Mouse (Mus musculus) ES-E14 (cell line): Measurements from ENCODE around the gene Adgrf3. TPM values are rescaled to one million over a fixed set of nuclear protein-coding genes. Genes with fewer than 3 reads are reported as not detected.

Experiments
- DNase-seq: peaks from one replicate; pipeline ENCODE4 v3.0.0-alpha.2; 2013; ENCODE audit warnings: low read depth, low spot score
- H3K27ac ChIP-seq: 2 replicates; pipeline ENCODE4 v1.5.1; 2012; ENCODE audit warnings: low read depth, mild to moderate bottlenecking, low read length, moderate library complexity, mixed read lengths; ENCODE audit not compliant: poor library complexity, insufficient read depth, severe bottlenecking
- H3K36me3 ChIP-seq: 2 replicates; pipeline ENCODE4 v1.6.1; 2012; ENCODE audit warnings: mild to moderate bottlenecking, low read length, moderate library complexity, mixed read lengths; ENCODE audit not compliant: control insufficient read depth, poor library complexity, insufficient read depth, severe bottlenecking
- H3K4me1 ChIP-seq, 2 experiments: fragments of 150-350 bp in 1 of 2; sonication (generic) in 1 of 2; 2 replicates each; pipeline ENCODE4 v1.6.1; 2012; ENCODE audit warnings: low read length in 2 of 2, mild to moderate bottlenecking in 1 of 2, mixed read lengths in 1 of 2; ENCODE audit not compliant: control insufficient read depth in 2 of 2, insufficient read depth in 2 of 2, poor library complexity in 1 of 2
- H3K4me3 ChIP-seq, 2 experiments: fragments of 150-350 bp in 1 of 2; sonication (generic) in 1 of 2; 2 replicates each; pipeline ENCODE4 v1.5.1; 2012; ENCODE audit warnings: low read length in 2 of 2, low read depth in 1 of 2, mild to moderate bottlenecking in 1 of 2, mixed read lengths in 1 of 2; ENCODE audit not compliant: insufficient read depth in 1 of 2, poor library complexity in 1 of 2, severe bottlenecking in 1 of 2
- H3K9ac ChIP-seq: 2 replicates; pipeline ENCODE4 v1.6.1; 2012; ENCODE audit warnings: low read depth, mild to moderate bottlenecking, low read length, mixed read lengths; ENCODE audit not compliant: poor library complexity, insufficient read depth, severe bottlenecking
- H3K9me3 ChIP-seq: fragments of 150-350 bp; sonication (generic); 2 replicates; pipeline ENCODE4 v1.6.1; 2012; ENCODE audit warnings: low read depth, mild to moderate bottlenecking, low read length; ENCODE audit not compliant: control insufficient read depth, insufficient read depth
- CHD2 ChIP-seq: IDR thresholded peaks from 2 replicates; pipeline ENCODE4 v1.6.1; 2014; ENCODE audit warnings: mild to moderate bottlenecking, low read depth, low read length, inconsistent platforms
- HCFC1 ChIP-seq: IDR thresholded peaks from 2 replicates; pipeline ENCODE4 v1.6.1; 2012; ENCODE audit warnings: low read length, inconsistent platforms, borderline replicate concordance; ENCODE audit not compliant: insufficient read depth
- MAFK ChIP-seq: IDR thresholded peaks from 2 replicates; pipeline ENCODE4 v1.6.1; 2014; ENCODE audit warnings: mild to moderate bottlenecking, low read depth, low read length, inconsistent platforms; ENCODE audit not compliant: insufficient read depth
- ZC3H11A ChIP-seq: IDR thresholded peaks from 2 replicates; pipeline ENCODE4 v1.6.1; 2012; ENCODE audit warnings: low read depth, mild to moderate bottlenecking, inconsistent platforms, low read length, borderline replicate concordance
- ZNF384 ChIP-seq: IDR thresholded peaks from 2 replicates; pipeline ENCODE4 v1.6.1; 2012; ENCODE audit warnings: low read depth, low read length, inconsistent platforms
- in situ Hi-C, 2 experiments: fragments of 600-800 bp; cut with MboI; formaldehyde crosslinking; loops; one replicate each; pipeline ENCODE4 v1.15.1; 2025; ENCODE audit warnings: low sequenced_read_pairs in 2 of 2, inconsistent platforms in 1 of 2; ENCODE audit not compliant: unreplicated experiment in 2 of 2
- total RNA-seq: library from RNA; depleted of rRNA; stranded (reverse); fragments of 300-350 nt; gene quantifications from 2 replicates; pipeline ENCODE4 v1.2.3, GENCODE M21; 2012

Gene Adgrf3
- total RNA-seq, 1 experiment, result 0.71 TPM

DNA sequence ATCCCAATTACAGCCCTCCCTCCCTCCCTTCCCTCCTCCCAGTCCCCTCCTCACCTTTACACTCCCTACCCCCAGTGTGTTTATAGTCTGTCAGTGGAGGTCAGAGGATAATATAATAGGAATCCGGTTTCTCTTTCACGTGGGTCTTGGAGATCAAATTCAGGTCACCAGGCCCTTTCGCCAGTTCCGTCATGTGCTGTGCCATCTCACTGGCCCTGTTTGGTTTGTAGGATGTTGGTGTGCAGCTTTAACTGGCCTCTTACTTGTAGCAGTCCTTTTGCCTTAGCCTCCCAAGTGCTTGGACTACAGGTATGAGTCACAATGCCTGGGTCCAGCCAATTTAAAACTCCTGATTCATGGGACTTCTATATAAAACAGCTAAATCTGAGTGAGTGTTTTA, 29.7 kb downstream of the Adgrf3 start:
- in situ Hi-C loops, result no loop called here
- no peak overlapping the region for H3K27ac ChIP-seq
- no peak overlapping the region for H3K9ac ChIP-seq
- H3K36me3 ChIP-seq, result peaks cover 4% of the 10 kb centered on the region
- no peak for DNase-seq
- peaks cover 5 to 9% of the 10 kb centered on the region in 2 experiments; a peak in 3 of 4 replicates for H3K4me1 ChIP-seq
- no peak overlapping the region for H3K4me3 ChIP-seq
- no peak for TF ChIP-seq ZC3H11A
- TF ChIP-seq ZNF384, result no peak
- no peak for TF ChIP-seq CHD2
- TF ChIP-seq MAFK, result no peak
- TF ChIP-seq HCFC1, result no peak
- no peaks in the 10 kb centered on the region for H3K9me3 ChIP-seq

DNA sequence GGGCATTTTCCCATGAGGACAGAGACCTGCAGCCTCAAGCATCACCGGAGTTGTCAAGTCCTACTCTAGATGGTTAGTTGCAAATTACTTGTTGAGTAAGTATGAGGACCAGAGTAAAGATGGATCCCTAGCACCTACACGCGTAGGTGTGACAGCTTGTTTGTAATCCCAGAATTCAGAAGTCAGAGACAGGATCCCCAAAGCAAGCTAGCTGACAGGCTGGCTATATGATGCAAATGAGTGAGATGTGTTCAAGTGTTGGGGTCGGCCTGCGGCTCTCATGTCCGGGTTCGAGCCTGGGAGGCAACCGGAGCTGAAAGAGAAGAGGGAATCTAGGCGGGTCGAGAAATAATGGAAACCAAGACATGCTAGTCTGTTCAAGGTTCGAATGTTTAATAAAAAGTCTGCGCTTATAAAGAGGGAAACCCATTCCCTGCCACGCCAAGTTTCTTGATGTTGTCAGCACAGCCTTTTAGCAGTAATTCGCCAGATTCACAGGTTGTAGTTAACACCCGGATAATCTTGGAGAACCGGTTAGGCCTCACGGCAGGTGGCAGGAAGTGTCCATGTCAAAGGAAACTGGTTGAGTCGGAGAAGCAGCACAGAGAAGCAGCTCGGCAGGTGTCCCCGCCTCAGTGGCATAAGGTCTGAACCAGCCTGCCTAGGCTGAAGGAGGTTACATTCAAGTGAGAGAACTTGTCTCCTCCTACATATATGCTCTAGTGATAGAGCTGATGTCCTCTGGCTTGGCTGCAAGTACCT, 32.4 kb downstream of the Adgrf3 start:
- H3K4me1 ChIP-seq, result peaks cover 5 to 9% of the 10 kb centered on the region in 2 experiments; a peak in 3 of 4 replicates
- no peak for TF ChIP-seq ZC3H11A
- TF ChIP-seq MAFK, result no peak
- no peak for TF ChIP-seq HCFC1
- no peak for TF ChIP-seq ZNF384
- no peak for TF ChIP-seq CHD2
- no peak overlapping the region for H3K9ac ChIP-seq
- H3K27ac ChIP-seq, result peak overlapping the region; percentile 81; the same call in 1 of the 2 replicates
- 0 out of 4 replicates have a peak overlapping the region, but pooled peaks of 1 of the 2 experiments have one; percentile 1 for H3K4me3 ChIP-seq
- no peaks in the 10 kb centered on the region for H3K9me3 ChIP-seq
- in situ Hi-C loops, result no loop called here
- DNase-seq, result peak; percentile 24
- H3K36me3 ChIP-seq, result peaks cover 2% of the 10 kb centered on the region

DNA sequence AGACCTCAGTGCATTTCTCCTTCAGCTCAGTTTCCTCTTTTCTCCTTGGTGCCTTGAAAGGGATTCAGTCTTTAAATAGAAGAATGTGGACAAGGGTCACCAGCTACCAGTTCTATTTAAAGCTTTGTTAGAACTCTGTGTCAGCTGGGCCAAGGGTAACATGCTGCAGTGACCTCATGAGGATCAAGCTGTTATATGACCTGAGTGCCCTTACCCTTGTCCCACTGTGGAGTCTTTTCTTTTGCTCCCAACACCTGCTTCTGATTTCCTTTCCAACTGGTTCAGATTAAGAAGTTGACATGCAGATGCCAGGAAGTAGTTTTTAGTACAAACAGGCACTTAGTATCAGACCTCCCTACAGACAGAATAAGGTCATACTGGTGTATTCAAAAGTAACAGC, 33.4 kb downstream of the Adgrf3 start:
- no peak overlapping the region for H3K9ac ChIP-seq
- H3K4me1 ChIP-seq, result peaks cover 5 to 9% of the 10 kb centered on the region in 2 experiments; a peak in 3 of 4 replicates
- peak overlapping the region; percentile 81; the same call in 1 of the 2 replicates for H3K27ac ChIP-seq
- no peaks in the 10 kb centered on the region for H3K9me3 ChIP-seq
- H3K36me3 ChIP-seq, result peaks cover 2% of the 10 kb centered on the region
- no peak for DNase-seq
- no peak for TF ChIP-seq ZC3H11A
- no peak for TF ChIP-seq MAFK
- no peak for TF ChIP-seq HCFC1
- in situ Hi-C loops, result no loop called here
- no peak overlapping the region for H3K4me3 ChIP-seq

DNA sequence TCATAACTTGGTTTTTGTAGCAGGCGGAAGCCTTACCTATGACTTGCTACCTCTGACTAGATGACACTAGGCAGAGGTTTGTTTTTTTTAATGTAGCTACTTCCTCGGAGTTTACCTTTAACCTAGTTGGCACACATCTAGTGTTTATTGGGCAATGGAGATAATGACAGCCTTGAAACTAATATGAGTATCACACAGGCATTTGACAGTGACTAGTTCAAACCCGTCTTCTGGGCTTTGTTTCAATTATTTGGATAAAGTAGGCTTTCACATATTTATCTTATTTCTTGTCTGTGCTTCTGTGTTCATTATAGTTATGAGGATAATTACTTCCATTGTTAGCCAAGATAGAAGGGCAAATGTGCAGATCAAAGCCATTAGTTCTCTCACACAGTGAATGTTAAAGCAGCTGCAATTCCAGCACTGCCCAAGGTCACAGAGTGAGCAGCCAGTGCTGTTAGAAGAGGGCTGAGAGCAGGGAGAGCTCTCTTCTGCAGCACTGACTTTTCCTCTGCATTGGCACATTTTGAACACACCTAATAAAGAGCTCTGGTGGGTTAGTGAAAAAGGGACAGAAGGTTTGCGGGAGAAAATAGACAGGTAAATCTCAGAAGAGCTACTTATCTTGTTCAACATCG, 35.1 kb downstream of the Adgrf3 start:
- in situ Hi-C loops, result no loop called here
- H3K27ac ChIP-seq, result no peak overlapping the region
- no peak overlapping the region for H3K4me3 ChIP-seq
- H3K4me1 ChIP-seq, result peaks cover 5 to 7% of the 10 kb centered on the region in 2 experiments; a peak in 3 of 4 replicates
- H3K9ac ChIP-seq, result no peak overlapping the region
- no peaks in the 10 kb centered on the region; the same call in 1 of the 2 replicates for H3K36me3 ChIP-seq
- no peak for DNase-seq
- no peak for TF ChIP-seq HCFC1
- TF ChIP-seq ZC3H11A, result no peak
- TF ChIP-seq MAFK, result no peak
- TF ChIP-seq ZNF384, result no peak
- TF ChIP-seq CHD2, result no peak
- no peaks in the 10 kb centered on the region for H3K9me3 ChIP-seq
